Mouse (Mus musculus) adrenal gland, postnatal 10 days (tissue): ENCODE measurements around the gene Rplp2. TPM values are rescaled to one million over a fixed set of nuclear protein-coding genes. Genes with fewer than 3 reads are reported as not detected.

Experiments used
- DNase-seq: peaks from one replicate; pipeline ENCODE4 v3.0.0; 2021; ENCODE audit warnings: mixed read lengths
- total RNA-seq, 2 experiments: library from RNA; stranded (reverse); gene quantifications; 2 replicates each; pipeline ENCODE4 v1.2.3; 2021

Gene Rplp2
- total RNA-seq, 2 experiments from 2014 or later, result 1,282 to 1,421 TPM

GRCm38 (mm10) chr7:141467230-141468030 is 20.3 kb downstream of the Rplp2 start, which contains the start of gene Cd151:
Cd151 (plus strand) TSS chr7:141467392.
- DNase-seq, result peak; percentile 96

GRCm38 (mm10) chr7:141468164-141468521 is 21.0 kb downstream of the Rplp2 start:
- no peak for DNase-seq

DNA sequence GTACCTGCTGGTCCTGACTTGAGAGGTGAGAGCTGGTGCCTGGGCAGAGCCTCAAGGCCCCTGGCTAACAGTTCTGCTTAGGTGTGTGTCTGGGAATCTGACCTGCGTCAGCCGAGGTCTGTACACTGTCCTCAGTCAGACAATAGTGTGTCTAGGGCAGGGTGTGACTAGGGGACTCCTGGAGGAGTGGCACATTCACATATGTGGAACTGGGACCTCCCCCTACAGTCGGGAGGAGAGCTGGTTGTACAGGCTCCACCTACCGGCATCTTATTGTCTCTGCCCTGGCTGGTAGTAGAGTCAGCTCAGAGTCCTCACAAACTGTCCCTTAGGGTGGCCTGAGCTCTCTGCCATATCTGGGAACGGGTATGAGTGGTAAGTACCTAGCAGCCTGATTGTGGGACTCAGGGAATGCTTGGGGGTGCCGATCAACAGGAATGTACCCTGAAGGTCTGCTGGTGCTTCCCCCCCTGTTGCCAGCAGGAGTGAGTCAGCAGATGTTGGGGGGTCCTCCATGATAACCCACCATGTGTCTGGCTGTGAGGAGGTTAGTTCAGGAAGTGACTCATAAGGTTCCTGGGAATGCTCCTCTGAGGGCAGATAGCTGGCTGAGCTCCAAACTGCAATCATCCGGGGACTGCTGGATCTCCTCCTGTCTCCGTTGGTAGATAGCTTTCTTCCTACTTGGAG is 21.5 kb downstream of the Rplp2 start:
- peak; percentile 88 for DNase-seq

DNA sequence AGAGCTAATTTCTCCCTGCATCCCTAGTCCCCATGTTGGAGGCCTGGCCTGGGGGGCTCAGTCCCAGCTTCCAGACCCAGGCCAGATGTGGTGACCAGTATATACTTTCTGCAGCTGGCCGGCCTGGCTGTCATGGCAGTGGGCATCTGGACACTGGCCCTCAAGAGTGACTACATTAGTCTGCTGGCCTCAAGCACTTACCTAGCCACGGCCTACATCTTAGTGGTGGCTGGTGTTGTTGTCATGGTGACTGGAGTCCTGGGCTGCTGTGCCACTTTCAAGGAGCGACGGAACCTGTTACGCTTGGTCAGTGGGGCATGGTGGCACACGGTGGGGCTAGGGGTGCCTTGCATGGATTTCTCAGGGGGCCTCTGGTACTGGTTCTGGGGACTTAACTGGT is 22.2 kb downstream of the Rplp2 start:
- no peak for DNase-seq

DNA sequence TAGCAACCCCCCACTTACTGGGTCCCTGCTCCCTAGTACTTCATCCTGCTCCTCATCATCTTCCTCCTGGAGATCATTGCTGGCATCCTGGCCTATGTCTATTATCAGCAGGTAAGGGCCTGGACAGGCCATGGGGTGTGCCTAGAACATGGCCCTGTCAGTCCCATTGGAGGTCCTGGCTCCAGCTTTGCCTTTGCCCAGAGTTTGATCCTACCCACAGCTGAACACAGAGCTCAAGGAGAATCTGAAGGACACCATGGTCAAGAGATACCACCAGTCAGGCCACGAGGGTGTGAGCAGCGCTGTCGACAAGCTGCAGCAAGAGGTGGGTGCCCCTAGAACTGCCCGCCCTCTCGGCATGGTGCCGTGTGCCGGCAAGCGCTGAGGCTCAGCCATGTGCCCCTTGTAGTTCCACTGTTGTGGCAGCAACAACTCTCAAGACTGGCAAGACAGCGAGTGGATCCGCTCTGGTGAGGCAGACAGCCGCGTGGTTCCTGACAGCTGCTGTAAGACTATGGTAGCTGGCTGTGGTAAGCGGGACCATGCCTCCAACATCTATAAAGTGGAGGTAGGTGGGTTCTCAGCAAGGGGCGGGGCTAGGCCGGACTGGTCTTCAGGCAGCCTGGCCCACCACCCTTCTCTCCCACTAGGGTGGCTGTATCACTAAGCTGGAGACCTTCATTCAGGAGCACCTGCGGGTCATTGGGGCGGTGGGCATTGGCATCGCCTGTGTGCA is 22.9 kb downstream of the Rplp2 start:
- no peak for DNase-seq

GRCm38 (mm10) chr7:141470637-141470944 is 23.4 kb downstream of the Rplp2 start:
- DNase-seq, result no peak

- DNase-seq, result no peak
Observed at GRCm38 (mm10) chr7:141471236-141471635, 24.1 kb downstream of the Rplp2 start.

- DNase-seq, result no peak
Observed at GRCm38 (mm10) chr7:141472226-141472625, 25.1 kb downstream of the Rplp2 start.

DNA sequence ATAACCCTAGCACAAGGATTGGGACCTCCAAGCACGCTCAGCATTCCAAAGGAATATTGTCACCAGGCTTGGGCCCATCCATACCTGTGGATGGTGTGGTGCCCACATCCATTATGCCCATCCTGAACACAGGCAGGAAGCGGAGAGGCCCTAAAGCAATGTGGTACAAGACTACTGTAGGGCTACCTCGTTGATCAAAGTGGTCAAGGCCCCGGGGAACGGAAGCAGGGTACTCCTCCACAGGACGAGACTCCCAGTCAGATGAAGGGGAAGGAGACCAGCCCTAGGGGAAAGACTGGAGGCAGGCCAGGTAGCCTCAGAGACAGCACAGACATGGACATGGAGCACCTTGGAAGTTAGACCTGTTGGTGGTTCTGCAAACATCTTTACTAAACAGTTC is 25.6 kb downstream of the Rplp2 start:
- no peak for DNase-seq

DNA sequence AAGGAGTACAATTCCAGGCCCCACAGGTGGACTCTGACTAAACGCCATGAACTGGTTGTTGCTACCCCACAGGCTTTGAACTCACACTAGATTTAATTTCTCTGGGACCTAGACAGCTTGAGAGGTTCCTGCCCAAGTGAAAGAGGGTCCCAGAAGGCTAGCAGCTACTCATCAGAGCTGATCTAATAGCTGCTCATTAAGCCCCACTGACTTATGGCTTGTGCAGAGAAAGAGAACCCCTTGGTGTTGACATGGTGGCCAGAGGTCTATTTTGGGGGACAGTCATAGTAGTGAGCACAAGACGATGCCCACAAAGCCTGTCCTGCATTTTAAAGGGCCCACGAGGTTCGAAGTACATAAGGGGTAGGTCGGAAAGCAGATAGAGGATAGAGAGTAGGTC is 27.0 kb downstream of the Rplp2 start:
- no peak for DNase-seq

GRCm38 (mm10) chr7:141475011-141475804 is 28.0 kb downstream of the Rplp2 start, which contains the start of the genes Polr2l and Tspan4:
Polr2l (minus strand) TSS chr7:141475132.
Tspan4 (plus strand) TSS chr7:141475240.
- peak; percentile 89 for DNase-seq

DNA sequence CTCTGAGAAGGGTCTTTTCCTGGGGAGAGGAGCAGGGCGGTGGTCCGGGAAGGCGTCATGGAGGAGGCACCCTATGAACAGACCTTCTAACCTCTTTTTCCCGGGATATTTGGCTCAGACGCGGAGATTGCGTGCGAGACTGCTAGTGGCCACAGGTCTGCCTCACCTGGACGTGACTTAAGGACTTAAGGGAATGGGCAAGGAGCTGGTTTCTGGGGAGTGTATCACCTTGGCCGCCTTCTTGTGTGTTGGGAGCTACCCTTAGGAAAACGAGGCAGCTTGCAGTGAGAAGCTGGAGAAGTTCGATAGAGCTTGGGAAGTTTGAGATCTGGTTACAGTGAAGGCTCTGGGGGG is 28.6 kb downstream of the Rplp2 start:
- DNase-seq, result no peak

- peak; percentile 91 for DNase-seq
Observed at GRCm38 (mm10) chr7:141476226-141476980, 29.2 kb downstream of the Rplp2 start.

- DNase-seq, result no peak
Observed at GRCm38 (mm10) chr7:141476981-141477370, 29.8 kb downstream of the Rplp2 start.

DNA sequence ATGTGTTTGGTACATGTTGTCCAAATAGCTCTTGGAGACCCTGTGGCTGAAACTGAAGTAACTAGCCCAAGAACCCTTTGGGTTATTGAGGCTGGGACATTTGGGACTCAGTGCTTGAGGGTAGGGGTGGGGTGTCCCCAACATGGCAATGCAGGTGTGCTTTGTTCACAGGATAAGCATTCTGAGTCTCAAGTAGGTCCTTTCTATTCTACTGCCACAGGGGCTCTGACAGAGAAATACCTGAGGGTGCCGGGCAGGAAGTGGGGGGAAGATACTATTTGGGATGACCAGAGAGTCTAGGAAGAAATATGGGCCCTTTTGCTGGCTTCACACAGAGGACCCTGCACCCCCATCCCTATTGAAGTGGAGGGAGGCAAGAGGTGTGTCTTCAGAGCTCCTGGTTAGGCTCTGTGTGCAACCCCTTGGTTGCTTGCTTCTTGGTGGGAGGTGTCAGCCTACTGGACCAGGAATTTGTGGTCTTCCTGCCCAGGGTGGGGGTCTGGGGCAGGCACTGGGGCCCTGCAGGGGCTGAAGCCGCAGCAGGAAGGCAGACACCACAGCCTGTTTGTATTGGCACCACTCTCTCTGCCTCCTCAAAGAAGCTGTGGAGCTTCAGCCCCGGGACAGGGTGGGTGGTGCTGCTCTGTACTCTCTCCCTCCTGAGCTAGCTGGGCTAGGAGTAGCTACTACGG is 30.6 kb downstream of the Rplp2 start:
- DNase-seq, result no peak

- no peak for DNase-seq
Observed at GRCm38 (mm10) chr7:141478270-141478748, 31.1 kb downstream of the Rplp2 start.

DNA sequence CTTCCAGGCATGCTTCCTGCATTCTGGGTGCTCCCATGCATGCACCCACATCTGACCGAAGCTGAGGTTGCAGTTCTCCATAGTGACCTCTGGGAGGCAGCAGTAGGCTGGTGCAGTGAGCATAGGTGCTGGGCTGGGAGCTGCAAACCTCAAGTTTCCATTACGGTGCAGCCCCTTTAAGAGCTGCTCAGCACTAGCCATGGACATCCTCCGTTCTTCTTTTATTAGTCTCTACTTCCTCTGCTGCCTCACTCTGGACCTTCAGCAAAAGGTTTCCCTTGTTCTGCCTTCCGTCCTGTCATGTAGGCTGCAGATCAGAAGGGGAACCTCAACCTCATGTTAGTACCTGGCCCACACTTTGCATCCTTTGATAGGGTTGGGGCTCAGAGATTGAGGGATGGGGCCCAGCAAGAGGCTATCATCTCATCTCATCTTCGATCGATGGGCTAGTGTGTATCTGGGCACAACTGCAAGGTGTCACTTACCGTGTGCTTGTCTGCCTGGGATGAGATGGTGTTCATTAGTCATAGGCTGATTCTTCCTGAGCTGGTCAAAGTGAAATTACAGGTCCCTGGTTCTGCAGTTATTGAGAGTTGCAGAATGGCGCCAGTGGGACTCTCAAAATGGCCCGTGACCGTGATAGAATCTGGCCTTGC is 33.8 kb downstream of the Rplp2 start:
- DNase-seq, result peak; percentile 73

DNA sequence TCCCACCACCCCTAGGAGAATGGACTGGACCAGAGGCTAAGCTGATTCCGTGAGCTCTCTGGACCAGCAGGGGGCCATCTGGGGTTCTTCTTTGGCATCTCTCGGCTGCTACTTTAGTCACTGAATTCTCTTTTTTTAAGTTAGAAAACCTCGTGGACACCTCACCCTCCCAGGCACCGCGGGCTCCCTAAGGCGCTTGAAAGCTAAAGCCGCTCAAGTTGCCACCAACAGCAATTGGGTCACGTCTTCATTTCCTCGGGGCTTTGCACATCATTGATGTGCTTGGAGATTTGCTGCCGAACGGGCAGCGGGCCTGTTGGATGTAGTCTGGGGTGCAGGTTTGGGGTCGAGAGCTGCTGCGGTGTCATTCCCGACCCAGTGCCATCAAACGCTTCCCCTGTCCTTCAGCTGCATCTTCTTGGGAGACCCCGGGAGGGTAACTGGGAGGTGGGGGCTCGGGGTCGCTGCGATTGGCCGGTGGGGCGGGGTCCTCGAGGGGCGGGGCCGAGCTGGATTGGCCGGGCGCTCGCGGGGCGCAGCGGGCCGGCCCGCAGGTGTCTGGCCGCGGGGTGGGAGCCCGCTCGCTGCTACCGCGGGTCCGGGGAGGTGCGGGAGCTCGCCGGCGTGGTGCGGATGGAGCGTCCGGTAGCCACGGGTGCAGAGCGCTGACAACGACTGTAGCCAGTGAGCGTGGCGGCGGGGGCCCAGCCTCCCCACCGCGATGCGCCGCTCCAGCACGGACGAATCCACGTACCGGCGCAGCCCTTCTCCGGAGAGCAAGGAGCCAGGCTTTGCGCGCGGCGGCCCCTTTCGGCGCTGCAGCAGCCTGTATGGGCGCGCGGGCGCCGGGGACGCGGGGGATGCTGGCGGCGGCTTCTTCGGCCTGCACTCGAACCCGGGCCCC is 34.6 kb downstream of the Rplp2 start:
- DNase-seq, result peak; percentile 51

DNA sequence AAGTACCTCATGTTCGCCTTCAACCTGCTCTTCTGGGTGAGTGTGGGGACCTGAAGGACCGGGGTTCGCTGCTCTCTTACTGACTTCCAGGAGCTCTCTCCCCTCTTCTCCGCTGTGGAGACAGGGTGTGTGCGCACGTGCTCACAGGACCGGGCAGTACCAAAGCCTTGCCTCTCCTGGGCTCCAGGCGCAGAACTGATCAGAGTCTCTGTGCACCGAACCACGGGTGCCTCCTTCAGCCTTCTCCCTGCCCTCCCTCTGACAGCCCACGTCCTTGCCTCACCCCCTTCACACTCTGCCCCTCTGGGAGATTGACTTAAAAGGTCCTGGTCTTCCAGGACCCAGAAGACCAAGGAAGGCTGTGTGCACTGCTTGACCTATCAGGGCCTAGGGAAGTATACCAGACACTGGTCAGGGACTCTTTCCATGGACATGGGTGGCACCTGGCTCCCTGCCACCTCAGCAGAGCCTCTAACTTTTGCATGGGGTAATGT is 35.4 kb downstream of the Rplp2 start:
- DNase-seq, result no peak
